Mouse (Mus musculus) spleen, adult 2 months (tissue): ENCODE results near the gene N4bp2. TPM values are rescaled to one million over a fixed set of nuclear protein-coding genes. Genes with fewer than 3 reads are reported as not detected.

Experiments used
- DNase-seq, 2 experiments: peaks; one replicate each; pipeline versions ENCODE4 v3.0.0 to v3.0.0-alpha.2; 2012 to 2021; ENCODE audit warnings: low spot score in 2 of 2, low read depth in 1 of 2
- H3K27ac ChIP-seq: fragments of 200-500 bp; 2 replicates; pipeline ENCODE4 v1.5.1; 2012; ENCODE audit warnings: low read length, inconsistent platforms; ENCODE audit not compliant: insufficient read depth
- H3K27me3 ChIP-seq: fragments of 200-500 bp; 2 replicates; pipeline ENCODE4 v1.6.1; 2012; ENCODE audit warnings: mild to moderate bottlenecking, moderate library complexity, low read length, inconsistent platforms; ENCODE audit not compliant: control insufficient read depth, insufficient read depth
- H3K36me3 ChIP-seq: fragments of 200-500 bp; 2 replicates; pipeline ENCODE4 v1.6.1; 2012; ENCODE audit warnings: mild to moderate bottlenecking, low read length, inconsistent platforms; ENCODE audit not compliant: control insufficient read depth, insufficient read depth
- H3K4me1 ChIP-seq: fragments of 200-500 bp; 2 replicates; pipeline ENCODE4 v1.6.1; 2011; ENCODE audit warnings: inconsistent platforms; ENCODE audit not compliant: control insufficient read depth, insufficient read depth, insufficient read length
- H3K4me3 ChIP-seq: fragments of 200-500 bp; 2 replicates; pipeline ENCODE4 v1.5.1; 2011; ENCODE audit warnings: mild to moderate bottlenecking, inconsistent platforms; ENCODE audit not compliant: insufficient read depth, insufficient read length; ENCODE audit errors: extremely low read depth
- CTCF ChIP-seq: fragments of 200-500 bp; IDR thresholded peaks from 2 replicates; pipeline ENCODE4 v1.5.1; 2011; ENCODE audit warnings: mild to moderate bottlenecking, inconsistent platforms; ENCODE audit not compliant: insufficient read depth, insufficient read length, insufficient replicate concordance; ENCODE audit errors: extremely low read depth
- POLR2A ChIP-seq: fragments of 200-500 bp; IDR thresholded peaks from 2 replicates; pipeline ENCODE4 v1.6.1; 2011; ENCODE audit warnings: low read depth, low read length, inconsistent platforms
- WGBS: fragments of 180-500 bp; shearing (Covaris S2); methylation state at CpG from one replicate; pipeline ENCODE4 v1.1.7; 2018; 5-methylcytosine and 5-hydroxymethylcytosine counted together
- polyA plus RNA-seq: library from polyadenylated mRNA; depleted of rRNA; stranded (reverse); fragments of >200 nt; gene quantifications from 2 replicates; pipeline ENCODE4 v1.2.3, GENCODE M21; 2012

Gene N4bp2
- polyA plus RNA-seq, 1 experiment = 7.3 TPM

DNA sequence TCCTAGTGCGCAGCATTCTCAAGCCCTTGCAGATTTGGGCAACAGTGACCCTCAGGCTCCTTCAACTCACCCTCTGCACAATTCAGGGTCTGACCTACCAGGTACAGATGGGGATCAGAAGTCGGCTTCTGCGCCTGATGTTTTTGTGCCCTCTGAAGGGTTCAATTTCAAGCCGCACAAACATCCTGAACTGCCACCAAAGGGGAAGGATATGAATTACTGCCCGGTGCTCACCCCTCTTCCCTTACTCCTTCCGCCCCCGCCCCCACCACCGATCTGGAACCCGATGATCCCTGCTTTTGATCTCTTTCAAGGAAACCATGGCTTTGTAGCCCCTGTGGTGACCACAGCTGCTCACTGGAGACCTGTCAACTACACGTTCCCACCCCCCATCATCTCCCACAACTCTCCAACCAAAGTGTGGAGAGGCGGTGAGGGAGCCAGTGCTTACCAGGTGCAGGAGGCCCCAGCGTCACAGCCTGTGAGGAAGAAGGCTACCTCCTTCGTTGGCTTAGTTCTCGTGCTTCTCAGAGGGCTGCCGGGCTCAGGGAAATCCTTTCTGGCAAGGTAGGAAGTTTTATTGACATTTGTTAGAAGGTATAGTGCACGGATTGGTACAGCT is 27.4 kb downstream of the N4bp2 start:
- Histone ChIP-seq H3K4me3 (peak overlapping the region; percentile 11; the same call in 1 of the 2 replicates), H3K36me3 (peaks cover 15% of the 10 kb centered on the region), H3K27me3 (no peaks in the 10 kb centered on the region), H3K4me1 (peaks cover 4% of the 10 kb centered on the region; the same call in 1 of the 2 replicates), H3K27ac (0 out of 2 replicates have a peak overlapping the region, but pooled peaks have one; percentile 20)
- 28% methylated on average over 16 of the region's 16 CpGs for WGBS
- TF ChIP-seq POLR2A = no peak
- TF ChIP-seq CTCF = no peak
- peak in 1 of 2 experiments; percentile 17 for DNase-seq

DNA sequence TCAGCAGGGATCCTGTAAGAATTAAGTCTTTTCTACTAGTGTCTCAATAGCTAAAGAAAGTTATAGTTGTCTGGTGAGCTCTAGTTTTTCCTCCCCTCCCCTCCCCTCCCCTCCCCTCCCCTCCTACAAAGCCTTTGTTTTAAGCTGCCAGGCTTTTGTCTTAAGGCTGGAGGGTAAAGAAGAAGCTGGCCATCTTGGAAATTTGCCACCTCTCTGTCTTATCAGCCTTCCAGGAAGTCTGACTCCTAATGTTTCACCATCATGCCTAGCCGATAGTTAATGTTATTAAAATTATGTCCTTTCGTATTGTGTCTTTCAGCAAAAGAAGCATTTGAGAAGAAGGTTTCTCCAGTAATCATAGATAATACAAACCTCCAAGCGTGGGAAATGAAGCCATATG is 30.9 kb downstream of the N4bp2 start:
- 74% methylated on average over 3 of the region's 3 CpGs for WGBS
- Histone ChIP-seq H3K36me3 (peaks cover 13% of the 10 kb centered on the region), H3K27ac (no peak overlapping the region; the same call in 1 of the 2 replicates), H3K4me1 (peaks cover 4% of the 10 kb centered on the region; the same call in 1 of the 2 replicates), H3K4me3 (no peak overlapping the region), H3K27me3 (no peaks in the 10 kb centered on the region)
- no peak for TF ChIP-seq POLR2A
- TF ChIP-seq CTCF = no peak
- no peak for DNase-seq

DNA sequence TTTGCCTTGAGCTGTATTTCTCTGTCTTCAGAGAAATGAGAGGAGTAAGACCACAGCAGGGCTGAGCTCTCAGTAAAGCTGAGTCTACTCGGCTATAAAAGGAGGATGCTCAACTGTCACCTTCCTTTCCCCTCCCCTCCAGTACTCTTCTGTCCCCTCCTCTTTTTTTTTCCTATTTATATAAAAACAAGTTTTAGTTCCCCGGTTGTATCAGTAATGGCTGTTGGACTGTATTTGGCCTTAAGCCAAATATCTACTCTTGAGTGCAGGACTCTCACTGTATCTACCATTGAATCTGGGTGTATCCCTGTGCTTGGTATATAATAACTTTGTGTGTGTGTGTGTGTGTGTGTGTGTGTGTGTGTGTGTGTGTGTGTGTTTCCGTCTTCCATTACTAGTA is 31.4 kb downstream of the N4bp2 start:
- TF ChIP-seq CTCF (no peak), POLR2A (no peak)
- Histone ChIP-seq H3K27ac (peak overlapping the region; percentile 37; the same call in 1 of the 2 replicates), H3K36me3 (peaks cover 13% of the 10 kb centered on the region), H3K27me3 (no peaks in the 10 kb centered on the region), H3K4me1 (peaks cover 4% of the 10 kb centered on the region; the same call in 1 of the 2 replicates), H3K4me3 (no peak overlapping the region)
- DNase-seq = no peak
- 60% methylated on average over 3 of the region's 3 CpGs for WGBS

- peak overlapping the region; percentile 55 for H3K27ac ChIP-seq
- H3K4me1 ChIP-seq = peaks cover 4% of the 10 kb centered on the region; the same call in 1 of the 2 replicates
- no peaks in the 10 kb centered on the region for H3K27me3 ChIP-seq
- TF ChIP-seq POLR2A (no peak), CTCF (no peak)
- H3K36me3 ChIP-seq = peaks cover 15% of the 10 kb centered on the region
- H3K4me3 ChIP-seq = no peak overlapping the region
- WGBS = 75% methylated on average over 9 of the region's 9 CpGs
- DNase-seq = peak in 1 of 2 experiments; percentile 29
These were observed 32.1 kb downstream of the N4bp2 start for GRCm38 (mm10) chr5:65795293-65795993.

- Histone ChIP-seq H3K36me3 (peaks cover 15% of the 10 kb centered on the region), H3K27me3 (no peaks in the 10 kb centered on the region), H3K4me3 (no peak overlapping the region), H3K4me1 (peaks cover under 1% of the 10 kb centered on the region; the same call in 1 of the 2 replicates), H3K27ac (no peak overlapping the region)
- TF ChIP-seq CTCF (no peak), POLR2A (no peak)
- WGBS = 89% methylated on average over 1 of the region's 1 CpGs
- no peak for DNase-seq
These were observed 32.6 kb downstream of the N4bp2 start for GRCm38 (mm10) chr5:65795994-65796298.

DNA sequence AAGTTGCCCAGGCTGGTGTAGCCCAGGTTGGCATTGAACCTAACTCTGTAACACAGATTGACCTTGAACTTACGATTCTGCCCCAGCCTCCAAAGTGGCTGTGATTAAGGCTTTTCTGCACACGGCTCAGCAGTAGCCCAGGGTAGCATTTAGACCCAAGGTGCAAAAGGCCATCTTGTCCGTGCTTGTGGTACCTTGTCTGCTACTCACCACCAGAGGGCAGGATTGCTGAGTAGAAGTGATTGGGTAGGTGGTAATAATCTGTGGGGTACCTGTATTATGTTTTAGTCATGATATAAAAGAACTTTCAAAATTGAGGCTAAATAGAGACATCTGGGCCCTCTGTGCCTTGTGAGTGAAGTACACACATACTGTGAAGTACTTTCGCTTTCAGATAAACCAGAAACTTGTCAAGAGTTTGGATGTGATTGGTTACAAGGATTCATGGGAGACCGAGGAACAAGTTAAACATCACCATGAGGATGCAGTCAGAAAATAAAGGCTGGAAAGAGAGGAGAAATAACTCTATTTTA is 60.3 kb downstream of the N4bp2 start:
- 72% methylated on average over 5 of the region's 5 CpGs for WGBS
- DNase-seq = peak; percentile 50 to 63
- Histone ChIP-seq H3K27ac (no peak overlapping the region), H3K36me3 (peaks cover 25% of the 10 kb centered on the region), H3K4me3 (no peak overlapping the region), H3K4me1 (no peaks in the 10 kb centered on the region), H3K27me3 (no peaks in the 10 kb centered on the region)
- TF ChIP-seq CTCF (peak; percentile 58; the same call in 1 of the 2 replicates), POLR2A (no peak)

GRCm38 (mm10) chr5:65826476-65826875 is 63.2 kb downstream of the N4bp2 start:
- Histone ChIP-seq H3K27me3 (no peaks in the 10 kb centered on the region), H3K27ac (no peak overlapping the region), H3K4me3 (no peak overlapping the region), H3K4me1 (no peaks in the 10 kb centered on the region), H3K36me3 (peaks cover 17% of the 10 kb centered on the region)
- 84% methylated on average over 4 of the region's 4 CpGs for WGBS
- TF ChIP-seq POLR2A (no peak), CTCF (no peak)
- DNase-seq = no peak
